Mouse (Mus musculus) layer of hippocampus, adult 18-20 months (tissue): Measurements from ENCODE around the gene Acot9. TPM values are rescaled to one million over a fixed set of nuclear protein-coding genes. Genes with fewer than 3 reads are reported as not detected.

ENCODE experiments used
- DNase-seq, 2 experiments: peaks; one replicate each; pipeline ENCODE4 v3.0.0; 2022; ENCODE audit warnings: low spot score in 2 of 2
- long read RNA-seq: library from polyadenylated mRNA; stranded (forward); transcript quantifications from one replicate; pipeline ENCODE4 v2.0.0, GENCODE M21; 2021
- total RNA-seq, 2 experiments: library from RNA; stranded (reverse); gene quantifications; 2 replicates each; pipeline ENCODE4 v1.2.3; 2021

Acot9 gene
- total RNA-seq, result 10 to 100 TPM; 18.0 to 20.3 TPM
- long read RNA-seq, transcript Acot9-201 (15 exons, 1,752 nt), result major isoform, 13 of 17 reads
- long read RNA-seq, partial matches to known transcripts, result 1 of 17 reads
- long read RNA-seq, other reads (novel, unspliced or antisense), result 3 of 17 reads

GRCm38 (mm10) chrX:155262235-155262914 is at the start of gene Acot9:
TSS of gene Acot9 (plus strand) at chrX:155262443.
- peak; percentile 77 to 90 for DNase-seq

- no peak for DNase-seq
Measured at GRCm38 (mm10) chrX:155214291-155215136, 47.7 kb upstream of the Acot9 start.

- DNase-seq, result peak in 1 of 2 experiments; percentile 2
Measured at GRCm38 (mm10) chrX:155215501-155216248, 46.6 kb upstream of the Acot9 start.

- peak; percentile 84 to 94 for DNase-seq
Measured at GRCm38 (mm10) chrX:155216271-155216670, 46.0 kb upstream of the Acot9 start, which contains the start of gene Sat1. TSS of gene Sat1 (minus strand) at chrX:155216449.

- DNase-seq, result no peak
Measured at GRCm38 (mm10) chrX:155218277-155218676, 44.0 kb upstream of the Acot9 start.

GRCm38 (mm10) chrX:155256856-155257255 is 5.4 kb upstream of the Acot9 start:
- DNase-seq, result no peak

- no peak for DNase-seq
Measured at GRCm38 (mm10) chrX:155262915-155263252, 641 bp downstream of the Acot9 start.

GRCm38 (mm10) chrX:155278483-155278882 is 16.2 kb downstream of the Acot9 start:
- DNase-seq, result no peak

- DNase-seq, result no peak
Measured at GRCm38 (mm10) chrX:155280427-155281044, 18.3 kb downstream of the Acot9 start.

GRCm38 (mm10) chrX:155306390-155306789 is 44.1 kb downstream of the Acot9 start:
- DNase-seq, result no peak

GRCm38 (mm10) chrX:155318005-155318404 is 55.8 kb downstream of the Acot9 start:
- DNase-seq, result peak in 1 of 2 experiments; percentile 36

- DNase-seq, result no peak
Measured at GRCm38 (mm10) chrX:155337567-155337904, 75.3 kb downstream of the Acot9 start.

- peak; percentile 40 to 65 for DNase-seq
Measured at GRCm38 (mm10) chrX:155337905-155338721, 75.9 kb downstream of the Acot9 start.

GRCm38 (mm10) chrX:155340654-155341053 is 78.4 kb downstream of the Acot9 start, which contains the start of gene Prdx4:
TSS of gene Prdx4 (minus strand) at chrX:155340754.
- no peak for DNase-seq

- no peak for DNase-seq
Measured at GRCm38 (mm10) chrX:155346249-155346648, 84.0 kb downstream of the Acot9 start.

Other genes starting within 250 kb of the Acot9 start
- gene Magea5, start 199.3 kb upstream of the Acot9 start, total RNA-seq, result not detected
- gene Magea1, start 172.7 kb upstream of the Acot9 start, total RNA-seq, result not detected
- gene Magea2, start 168.8 kb upstream of the Acot9 start, total RNA-seq, result not detected
- not detected for gene Cldn34b2, start 134.0 kb upstream of the Acot9 start, total RNA-seq
- 10 to 100 TPM; 73.8 to 80.7 TPM for gene Sat1, start 46.0 kb upstream of the Acot9 start, total RNA-seq
- gene Prdx4, start 78.3 kb downstream of the Acot9 start, total RNA-seq, result 10 to 100 TPM; 15.2 to 19.8 TPM